10 mouse cellular contexts compared by ENCODE assay signal in genomic region chr16:38131041-38131440, GRCm38 (mm10). TPM values are rescaled to one million over a fixed set of nuclear protein-coding genes. Genes with fewer than 3 reads are reported as not detected.
A peak's percentile ranks its signal among the peaks of the same experiment; 100 is the strongest.
DNase-seq lines count a peak whose midpoint lies in the region; ATAC-seq and TF ChIP-seq lines count a peak whose summit lies in the region.
"Had no signal": no experiment of that assay in that cellular context is flagged by ENCODE, and none has a peak within 500 bp of the region (broad histone marks: within the 10 kb centered on the region; RNA-seq: fewer than 3 reads in every experiment).

No protein-coding gene starts in this region.

- no peak for DNase-seq in heart, postnatal 36 days
- no peak for DNase-seq in layer of hippocampus, adult 2 months (ENCODE audit: low spot score in 2 of 2)
- no peak for DNase-seq in layer of hippocampus, adult 8-10 months (ENCODE audit: low spot score in 2 of 2)
- peak; percentile 10 to 14 for DNase-seq in B cell, adult 2 months
- no peak for DNase-seq in right cerebral cortex, postnatal 10 days (ENCODE audit: low spot score in 2 of 2)
- DNase-seq in frontal cortex, postnatal 14 days (ENCODE audit: low spot score in 2 of 2): no peak
- DNase-seq: kidney, adult 11 months had no signal

- no peak for TF ChIP-seq CTCF in layer of hippocampus, adult 2 months (conservative IDR thresholded peaks at IDR 0.05)

- H3K27ac ChIP-seq in heart, embryonic 11.5 days (ENCODE audit: low read depth, low read length): peak overlapping the region; percentile 78
- H3K27ac ChIP-seq in layer of hippocampus, adult 2 months: peak overlapping the region; percentile 24; the same call in 1 of the 2 replicates
- peak overlapping the region; percentile 63; the same call in 1 of the 2 replicates for H3K27ac ChIP-seq in heart, embryonic 16.5 days (ENCODE audit: low read length)
- H3K27ac ChIP-seq: liver, embryonic 15.5 days had no signal

- peaks cover 43% of the 10 kb centered on the region for H3K4me1 ChIP-seq in heart, embryonic 11.5 days (ENCODE audit: control insufficient read depth, insufficient read depth, low read length)
- peaks cover 41% of the 10 kb centered on the region for H3K4me1 ChIP-seq in heart, embryonic 16.5 days (ENCODE audit: control insufficient read depth, insufficient read depth, low read length)

- H3K9me3 ChIP-seq in heart, embryonic 11.5 days (replicated peaks; ENCODE audit: control insufficient read depth, low read length): no peaks in the 10 kb centered on the region
- H3K9me3 ChIP-seq in heart, embryonic 16.5 days (replicated peaks; ENCODE audit: control insufficient read depth, low read length): no peaks in the 10 kb centered on the region
- H3K9me3 ChIP-seq: liver, embryonic 15.5 days had no signal

- no peak overlapping the region for H3K4me3 ChIP-seq in heart, embryonic 11.5 days (ENCODE audit: low read depth, low read length)
- no peak overlapping the region for H3K4me3 ChIP-seq in layer of hippocampus, adult 2 months
- H3K4me3 ChIP-seq in heart, embryonic 16.5 days (ENCODE audit: low read length): no peak overlapping the region
- H3K4me3 ChIP-seq: liver, embryonic 15.5 days had no signal

- no peak overlapping the region for H3K9ac ChIP-seq in heart, embryonic 11.5 days (ENCODE audit: low read depth, low read length)
- H3K9ac ChIP-seq in heart, embryonic 16.5 days (ENCODE audit: low read length): no peak overlapping the region
- H3K9ac ChIP-seq: liver, embryonic 15.5 days had no signal

- ATAC-seq in heart, embryonic 11.5 days (replicated peaks; ENCODE audit: insufficient number of reproducible peaks, low FRiP score, low TSS enrichment): no peak
- ATAC-seq in heart, embryonic 16.5 days (replicated peaks; ENCODE audit: extremely low read depth, insufficient read depth, low FRiP score): no peak

- peak overlapping the region; percentile 46 for H3K4me2 ChIP-seq in heart, embryonic 11.5 days
- H3K4me2 ChIP-seq in heart, embryonic 16.5 days (ENCODE audit: low read depth, low read length): peak overlapping the region; percentile 46

- H3K27me3 ChIP-seq in heart, embryonic 11.5 days (ENCODE audit: control insufficient read depth, insufficient read depth, low read length): no peaks in the 10 kb centered on the region
- no peaks in the 10 kb centered on the region for H3K27me3 ChIP-seq in heart, embryonic 16.5 days (ENCODE audit: control insufficient read depth, insufficient read depth, low read length)
- H3K27me3 ChIP-seq: liver, embryonic 15.5 days had no signal

- 63% methylated on average over 3 of the region's 3 CpGs for WGBS in heart, embryonic 11.5 days (ENCODE audit: insufficient replicate concordance)
- WGBS in heart, embryonic 16.5 days: 72% methylated on average over 3 of the region's 3 CpGs

- intact Hi-C loops in heart, postnatal 36 days (cut with DNase I): no loop called here

- no peaks in the 10 kb centered on the region for H3K36me3 ChIP-seq in heart, embryonic 11.5 days (ENCODE audit: control insufficient read depth, insufficient read depth, low read length)
- H3K36me3 ChIP-seq in heart, embryonic 16.5 days (ENCODE audit: control insufficient read depth, insufficient read depth): no peaks in the 10 kb centered on the region
- H3K36me3 ChIP-seq: liver, embryonic 15.5 days had no signal

RNA-seq across cellular contexts. Expression of gene Gsk3b, which starts 42.2 kb away (rescaled TPM):
- polyA plus RNA-seq in heart, embryonic 11.5 days (2014; fragmentation: Nextera tagmentation; extraction: Ambion mirVana): 41.2 and 57.5 TPM in 2 replicates
- 10 to 100 TPM; 52.3 to 55.6 TPM for total RNA-seq in heart, postnatal 36 days (2021)
- 100 to 1,000 TPM; 152 to 153 TPM for total RNA-seq in layer of hippocampus, adult 2 months (2021)
- total RNA-seq in layer of hippocampus, adult 8-10 months (2022): 100 to 1,000 TPM; 142 to 170 (median 159) TPM
- polyA plus RNA-seq in heart, embryonic 16.5 days (2015; fragmentation: Nextera tagmentation; extraction: Ambion mirVana): 33.8 and 37.2 TPM in 2 replicates

Comparison
In these comparisons a context has a peak if more than half of its experiments do, and no peak if none do; other contexts are left out.
1. H3K27ac ChIP-seq: peak in every context shown above with its lines; median percentile 78 in heart, embryonic 11.5 days; 63 in heart, embryonic 16.5 days; 24 in layer of hippocampus, adult 2 months.
2. DNase-seq: peak in B cell, adult 2 months (2 of 2); none in heart, postnatal 36 days (0 of 2), layer of hippocampus, adult 2 months (0 of 2), layer of hippocampus, adult 8-10 months (0 of 2), right cerebral cortex, postnatal 10 days (0 of 2) and frontal cortex, postnatal 14 days (0 of 2).